Mouse (Mus musculus): ENCODE data around the gene Dnttip2. TPM values are rescaled to one million over a fixed set of nuclear protein-coding genes. Genes with fewer than 3 reads are reported as not detected.
"Not testable (repeated sequence)": the region's sequence is repeated elsewhere in the genome, so short reads cannot be mapped to it uniquely, and the experiment has no call there.

The Dnttip2 gene
- polyA plus RNA-seq, 1 experiment from 2014 or later, result 26.1 TPM

DNA sequence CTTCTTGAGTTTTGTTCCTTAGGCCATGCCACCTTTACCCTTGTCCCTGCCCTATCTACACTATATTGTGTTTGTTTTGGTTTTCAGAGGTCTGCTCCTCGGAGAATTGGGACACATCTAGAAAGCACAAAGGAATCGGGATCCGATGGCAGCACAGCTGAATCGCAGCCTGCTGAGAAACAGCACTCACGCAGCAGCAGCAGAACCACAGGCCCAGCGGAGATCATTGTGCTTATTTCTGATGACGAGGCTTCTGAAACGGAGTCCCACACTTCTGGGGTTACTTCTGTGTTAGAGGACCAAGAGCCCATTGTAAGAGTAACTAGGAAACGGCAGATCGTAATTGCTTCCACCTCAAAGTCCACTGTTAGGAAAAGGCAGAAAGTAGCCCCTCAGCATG lies 923 bp downstream of the Dnttip2 start:
- H3K4me3 ChIP-seq (ENCODE audit: low read depth, low read length), result peak overlapping the region; percentile 100
- 72% methylated on average over 10 of the region's 10 CpGs for WGBS (ENCODE audit: insufficient replicate concordance)
- peaks cover 38% of the 10 kb centered on the region for H3K4me1 ChIP-seq (ENCODE audit: control insufficient read depth, low read depth, low read length)
- no peak overlapping the region for H3K27ac ChIP-seq (ENCODE audit: low read length)
- peak overlapping the region; percentile 78 for H3K4me2 ChIP-seq (ENCODE audit: low read depth, low read length)
- H3K9ac ChIP-seq (ENCODE audit: low read depth, low read length), result peak overlapping the region; percentile 97; the same call in 1 of the 2 replicates
- no peak for ATAC-seq (ENCODE audit: low read depth)
- no peaks in the 10 kb centered on the region for H3K9me3 ChIP-seq (replicated peaks; ENCODE audit: control insufficient read depth, low read length)
- peaks cover 29% of the 10 kb centered on the region for H3K36me3 ChIP-seq (ENCODE audit: control insufficient read depth, insufficient read depth)
- no peaks in the 10 kb centered on the region for H3K27me3 ChIP-seq (ENCODE audit: control insufficient read depth, insufficient read depth, low read depth, low read length)

DNA sequence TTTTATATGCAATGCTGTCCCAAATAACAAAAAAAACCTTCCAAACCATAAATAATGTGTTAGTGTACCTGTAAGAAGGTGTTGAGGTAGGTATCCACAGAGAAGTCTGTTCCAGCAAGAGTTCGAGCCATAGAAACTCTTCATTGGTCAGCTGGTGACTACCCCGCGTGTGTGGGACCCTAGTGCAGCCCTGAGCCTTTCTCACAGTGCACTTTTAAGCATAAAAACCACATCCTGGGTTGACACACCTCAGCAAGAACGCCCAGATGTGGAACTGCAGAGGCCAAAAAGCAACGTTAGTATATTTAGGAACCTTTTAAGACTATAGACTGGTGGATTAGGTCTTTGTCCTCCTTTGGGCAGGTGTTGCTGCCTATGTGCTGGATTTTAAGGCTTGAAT lies 13.0 kb downstream of the Dnttip2 start:
- Histone ChIP-seq H3K4me1 (ENCODE audit: control insufficient read depth, low read depth, low read length) (peaks cover 1% of the 10 kb centered on the region), H3K9ac (ENCODE audit: low read depth, low read length) (no peak overlapping the region), H3K36me3 (ENCODE audit: control insufficient read depth, insufficient read depth) (peaks cover 8% of the 10 kb centered on the region; the same call in 1 of the 2 replicates), H3K27me3 (ENCODE audit: control insufficient read depth, insufficient read depth, low read depth, low read length) (peaks cover 6% of the 10 kb centered on the region; the same call in 1 of the 2 replicates), H3K4me3 (ENCODE audit: low read depth, low read length) (no peak overlapping the region), H3K4me2 (ENCODE audit: low read depth, low read length) (no peak overlapping the region), H3K27ac (ENCODE audit: low read length) (no peak overlapping the region), H3K9me3 (replicated peaks; ENCODE audit: control insufficient read depth, low read length) (no peaks in the 10 kb centered on the region)
- no peak for ATAC-seq (ENCODE audit: low read depth)
- 41% methylated on average over 5 of the region's 5 CpGs for WGBS (ENCODE audit: insufficient replicate concordance)

DNA sequence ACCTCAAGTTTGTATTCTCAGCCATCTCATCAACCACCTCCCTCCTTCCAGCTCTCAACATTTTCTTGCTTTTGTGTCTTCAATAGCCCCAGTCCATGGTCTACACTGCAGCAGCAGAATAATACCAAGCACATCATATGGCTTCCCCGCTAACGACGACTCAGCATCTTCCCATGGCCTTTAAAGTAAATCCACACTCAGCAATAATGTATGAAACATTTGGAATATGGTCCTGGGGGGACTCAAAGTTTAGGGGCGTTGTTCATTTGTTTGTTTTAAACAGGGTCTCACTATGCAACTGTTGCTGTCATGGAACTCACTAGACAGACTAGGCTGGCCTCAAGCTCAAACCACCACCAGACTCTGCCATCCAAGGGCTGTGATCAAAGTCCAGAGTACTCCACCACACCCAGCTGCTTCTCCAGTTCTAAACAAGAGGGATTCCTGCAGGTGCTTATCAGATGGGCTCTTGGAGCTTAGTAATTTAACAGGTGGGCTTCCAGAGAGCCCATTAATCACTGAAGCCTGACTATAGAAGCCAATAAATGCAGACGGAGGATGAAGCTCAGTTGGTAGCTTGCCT lies 14.5 kb downstream of the Dnttip2 start:
- 73% methylated on average over 5 of the region's 5 CpGs for WGBS (ENCODE audit: insufficient replicate concordance)
- H3K9ac ChIP-seq (ENCODE audit: low read depth, low read length), result no peak overlapping the region
- H3K4me2 ChIP-seq (ENCODE audit: low read depth, low read length), result no peak overlapping the region
- peaks cover 7% of the 10 kb centered on the region for H3K4me1 ChIP-seq (ENCODE audit: control insufficient read depth, low read depth, low read length)
- H3K4me3 ChIP-seq (ENCODE audit: low read depth, low read length), result no peak overlapping the region
- H3K27ac ChIP-seq (ENCODE audit: low read length), result no peak overlapping the region
- H3K27me3 ChIP-seq (ENCODE audit: control insufficient read depth, insufficient read depth, low read depth, low read length), result peaks cover 7% of the 10 kb centered on the region; the same call in 1 of the 2 replicates
- ATAC-seq (ENCODE audit: low read depth), result no peak
- H3K36me3 ChIP-seq (ENCODE audit: control insufficient read depth, insufficient read depth), result peaks cover 6% of the 10 kb centered on the region; the same call in 1 of the 2 replicates
- no peaks in the 10 kb centered on the region for H3K9me3 ChIP-seq (replicated peaks; ENCODE audit: control insufficient read depth, low read length)

DNA sequence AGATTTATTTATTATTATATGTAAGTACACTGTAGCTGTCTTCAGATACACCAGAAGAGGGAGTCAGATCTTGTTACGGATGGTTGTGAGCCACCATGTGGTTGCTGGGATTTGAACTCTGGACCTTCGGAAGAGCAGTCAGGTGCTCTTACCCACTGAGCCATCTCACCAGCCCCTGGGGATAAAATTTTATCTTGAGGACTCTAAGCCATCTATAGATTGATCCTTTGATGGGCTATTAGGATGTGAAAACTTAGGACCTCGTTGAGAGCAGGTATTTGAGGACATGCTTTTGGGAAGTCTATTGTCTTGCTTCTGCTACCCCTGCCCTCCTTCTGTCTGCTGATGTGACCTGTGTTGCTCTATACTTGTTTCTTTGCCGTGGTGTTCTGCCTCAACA lies 15.2 kb downstream of the Dnttip2 start:
- not testable (repeated sequence) for H3K27ac ChIP-seq (ENCODE audit: low read length); H3K4me3 ChIP-seq (ENCODE audit: low read depth, low read length); H3K9ac ChIP-seq (ENCODE audit: low read depth, low read length); H3K4me2 ChIP-seq (ENCODE audit: low read depth, low read length); ATAC-seq (ENCODE audit: low read depth); H3K36me3 ChIP-seq (ENCODE audit: control insufficient read depth, insufficient read depth); H3K27me3 ChIP-seq (ENCODE audit: control insufficient read depth, insufficient read depth, low read depth, low read length); H3K9me3 ChIP-seq (replicated peaks; ENCODE audit: control insufficient read depth, low read length)
- WGBS (ENCODE audit: insufficient replicate concordance), result 51% methylated on average over 3 of the region's 4 CpGs
- peaks cover 11% of the 10 kb centered on the region for H3K4me1 ChIP-seq (ENCODE audit: control insufficient read depth, low read depth, low read length)

DNA sequence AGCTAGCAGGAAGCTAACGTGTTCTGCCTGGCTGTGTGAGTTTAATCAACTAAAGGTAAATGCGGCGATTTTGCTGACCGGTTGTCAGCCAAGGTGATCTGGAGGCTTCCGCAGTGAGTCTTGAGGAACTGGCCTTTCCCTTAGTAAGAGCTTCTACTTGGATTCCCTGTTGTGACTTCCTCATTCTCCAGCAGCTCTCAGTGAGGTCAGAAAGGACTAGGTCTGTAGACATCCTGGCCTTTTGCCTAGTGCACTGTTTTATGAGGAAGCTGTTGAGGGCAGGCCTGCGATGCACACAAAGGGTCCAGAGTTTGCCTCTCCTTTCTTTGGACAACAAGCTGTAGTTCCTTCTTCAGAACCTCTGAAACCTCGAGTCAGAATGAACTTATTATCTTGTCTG lies 16.5 kb downstream of the Dnttip2 start:
- H3K4me2 ChIP-seq (ENCODE audit: low read depth, low read length), result no peak overlapping the region
- WGBS (ENCODE audit: insufficient replicate concordance), result 38% methylated on average over 7 of the region's 7 CpGs
- no peak overlapping the region for H3K9ac ChIP-seq (ENCODE audit: low read depth, low read length)
- peaks cover 12% of the 10 kb centered on the region for H3K4me1 ChIP-seq (ENCODE audit: control insufficient read depth, low read depth, low read length)
- H3K9me3 ChIP-seq (replicated peaks; ENCODE audit: control insufficient read depth, low read length), result no peaks in the 10 kb centered on the region
- no peak overlapping the region for H3K27ac ChIP-seq (ENCODE audit: low read length)
- H3K36me3 ChIP-seq (ENCODE audit: control insufficient read depth, insufficient read depth), result no peaks in the 10 kb centered on the region; the same call in 1 of the 2 replicates
- peaks cover 7% of the 10 kb centered on the region; the same call in 1 of the 2 replicates for H3K27me3 ChIP-seq (ENCODE audit: control insufficient read depth, insufficient read depth, low read depth, low read length)
- no peak for ATAC-seq (ENCODE audit: low read depth)
- no peak overlapping the region for H3K4me3 ChIP-seq (ENCODE audit: low read depth, low read length)

DNA sequence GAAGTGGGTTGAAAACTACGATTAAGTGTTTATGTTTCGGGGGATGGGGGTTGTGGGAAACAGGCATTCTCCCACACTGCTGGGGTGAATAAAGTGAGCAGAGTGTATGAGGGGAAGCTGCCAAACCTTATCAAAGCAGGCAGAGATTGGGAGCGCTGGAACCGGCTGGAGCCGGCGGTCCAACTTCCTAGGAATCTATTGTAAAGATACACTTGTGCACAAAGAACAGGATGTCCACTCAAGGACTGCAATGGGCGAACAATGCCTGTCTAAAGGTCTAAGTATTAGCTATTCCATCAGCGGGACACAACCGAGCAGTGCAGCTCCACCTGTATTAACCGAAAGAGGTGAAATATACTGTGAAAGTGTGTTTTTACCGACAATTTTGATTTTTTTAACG lies 17.6 kb downstream of the Dnttip2 start:
- Histone ChIP-seq H3K9me3 (replicated peaks; ENCODE audit: control insufficient read depth, low read length) (no peaks in the 10 kb centered on the region), H3K27ac (ENCODE audit: low read length) (no peak overlapping the region), H3K4me3 (ENCODE audit: low read depth, low read length) (no peak overlapping the region)

DNA sequence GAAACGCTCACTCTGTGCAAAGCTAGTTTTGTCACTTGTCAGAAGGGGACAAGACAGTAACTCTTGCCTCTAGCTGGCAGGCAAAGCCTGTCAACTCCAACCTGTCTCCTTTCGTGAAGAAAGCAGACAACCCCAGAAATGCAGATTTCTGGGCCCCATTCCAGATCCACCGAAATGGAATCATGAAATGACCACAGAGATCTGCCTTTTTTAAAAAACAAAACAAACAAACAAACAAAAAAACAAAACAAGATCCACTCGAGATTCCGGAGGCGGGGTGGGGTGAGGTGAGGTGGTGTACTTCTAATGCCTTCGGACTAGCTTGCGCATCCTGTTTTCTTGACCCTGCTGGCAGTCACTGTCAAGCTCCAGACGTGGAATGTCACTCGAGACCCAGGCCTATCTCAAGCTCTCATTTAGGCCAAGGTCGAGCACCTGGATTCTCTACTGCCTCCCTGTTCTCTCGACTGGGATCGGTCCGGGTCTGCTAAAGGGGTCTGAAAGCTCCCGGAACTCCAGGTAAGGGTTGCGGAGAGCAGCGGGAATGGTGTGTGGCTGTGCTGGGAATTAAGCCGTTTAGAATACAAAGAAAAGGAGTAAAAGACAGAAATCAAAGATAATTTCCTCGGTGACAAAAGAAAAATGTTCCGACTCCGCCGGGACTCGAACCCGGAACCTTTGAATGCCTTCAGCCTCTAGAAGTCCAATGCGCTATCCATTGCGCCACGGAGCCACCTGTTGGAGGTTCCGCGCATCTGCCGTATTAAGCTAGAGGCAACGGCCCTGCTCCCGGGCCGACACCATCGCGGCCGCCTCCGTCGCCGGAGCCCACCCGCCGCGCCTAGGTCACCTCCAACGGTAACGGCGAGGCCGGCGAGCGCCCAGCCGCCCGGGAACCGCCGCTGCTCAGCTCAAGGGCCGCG lies 18.4 kb downstream of the Dnttip2 start:
- Histone ChIP-seq H3K4me3 (ENCODE audit: low read depth, low read length) (peak overlapping the region; percentile 87), H3K36me3 (ENCODE audit: control insufficient read depth, insufficient read depth) (no peaks in the 10 kb centered on the region), H3K9ac (ENCODE audit: low read depth, low read length) (peak overlapping the region; percentile 81), H3K4me2 (ENCODE audit: low read depth, low read length) (peak overlapping the region; percentile 99), H3K27ac (ENCODE audit: low read length) (peak overlapping the region; percentile 78), H3K9me3 (replicated peaks; ENCODE audit: control insufficient read depth, low read length) (no peaks in the 10 kb centered on the region), H3K4me1 (ENCODE audit: control insufficient read depth, low read depth, low read length) (peaks cover 12% of the 10 kb centered on the region), H3K27me3 (ENCODE audit: control insufficient read depth, insufficient read depth, low read depth, low read length) (peaks cover 7% of the 10 kb centered on the region; the same call in 1 of the 2 replicates)
- WGBS (ENCODE audit: insufficient replicate concordance), result 8% methylated on average over 54 of the region's 54 CpGs
- peak; percentile 85 for ATAC-seq (ENCODE audit: low read depth)

More for the DNA sequence above, 17.6 kb downstream of the Dnttip2 start:
- H3K9ac ChIP-seq (ENCODE audit: low read depth, low read length), result no peak overlapping the region
- peaks cover 7% of the 10 kb centered on the region; the same call in 1 of the 2 replicates for H3K27me3 ChIP-seq (ENCODE audit: control insufficient read depth, insufficient read depth, low read depth, low read length)
- peaks cover 12% of the 10 kb centered on the region for H3K4me1 ChIP-seq (ENCODE audit: control insufficient read depth, low read depth, low read length)
- peak overlapping the region; percentile 99; the same call in 1 of the 2 replicates for H3K4me2 ChIP-seq (ENCODE audit: low read depth, low read length)
- H3K36me3 ChIP-seq (ENCODE audit: control insufficient read depth, insufficient read depth), result no peaks in the 10 kb centered on the region
- 43% methylated on average over 12 of the region's 12 CpGs for WGBS (ENCODE audit: insufficient replicate concordance)
- no peak for ATAC-seq (ENCODE audit: low read depth)

DNA sequence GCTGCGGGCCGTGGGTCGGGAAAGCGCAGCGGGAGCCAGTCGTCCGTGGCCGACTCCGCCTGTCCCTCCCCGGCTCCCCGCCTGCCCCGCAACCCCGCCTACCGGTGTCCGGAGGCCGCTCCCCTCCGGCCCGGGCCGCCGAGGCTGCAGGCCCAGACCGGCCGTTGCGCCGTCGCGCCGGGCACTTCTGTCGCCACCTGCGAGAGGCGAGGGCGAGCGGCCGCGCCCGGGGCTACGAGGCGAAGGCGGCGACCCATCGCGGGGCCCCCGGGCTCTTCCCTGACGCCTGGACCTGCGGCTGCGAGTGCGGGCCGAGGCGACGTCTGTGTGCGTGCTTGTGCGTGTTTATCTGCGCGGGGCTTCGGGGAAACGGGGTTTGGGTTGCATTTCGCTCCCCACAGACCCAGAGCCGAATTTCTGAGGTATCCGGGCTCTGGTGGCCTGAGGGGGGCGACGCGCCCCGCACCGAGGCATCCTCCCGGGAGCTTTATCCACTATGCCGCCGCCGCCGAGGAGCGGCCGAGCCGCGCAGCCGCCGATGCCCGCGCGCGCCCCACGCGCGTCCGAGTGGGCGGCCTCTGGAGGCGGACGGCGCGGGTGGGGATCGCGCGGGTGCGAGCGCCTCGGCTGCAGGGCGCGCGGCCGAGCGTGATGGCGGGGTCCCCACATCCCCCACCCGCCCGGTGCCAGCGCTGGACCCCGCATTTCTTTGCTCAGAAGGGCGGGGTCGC lies 19.2 kb downstream of the Dnttip2 start:
- no peaks in the 10 kb centered on the region for H3K36me3 ChIP-seq (ENCODE audit: control insufficient read depth, insufficient read depth)
- H3K4me2 ChIP-seq (ENCODE audit: low read depth, low read length), result peak overlapping the region; percentile 99
- H3K4me3 ChIP-seq (ENCODE audit: low read depth, low read length), result peak overlapping the region; percentile 87
- peaks cover 7% of the 10 kb centered on the region; the same call in 1 of the 2 replicates for H3K27me3 ChIP-seq (ENCODE audit: control insufficient read depth, insufficient read depth, low read depth, low read length)
- under 1% methylated on average over 88 of the region's 105 CpGs for WGBS (ENCODE audit: insufficient replicate concordance)
- peaks cover 12% of the 10 kb centered on the region for H3K4me1 ChIP-seq (ENCODE audit: control insufficient read depth, low read depth, low read length)
- H3K9me3 ChIP-seq (replicated peaks; ENCODE audit: control insufficient read depth, low read length), result no peaks in the 10 kb centered on the region
- H3K27ac ChIP-seq (ENCODE audit: low read length), result peak overlapping the region; percentile 78
- ATAC-seq (ENCODE audit: low read depth), result peak; percentile 92
- H3K9ac ChIP-seq (ENCODE audit: low read depth, low read length), result peak overlapping the region; percentile 81
